Mouse (Mus musculus): Measurements from ENCODE around the gene Olfr457. TPM values are rescaled to one million over a fixed set of nuclear protein-coding genes. Genes with fewer than 3 reads are reported as not detected.

The Olfr457 gene
- total and polyA plus RNA-seq, 2 experiments from 2014 or later, result not detected

DNA sequence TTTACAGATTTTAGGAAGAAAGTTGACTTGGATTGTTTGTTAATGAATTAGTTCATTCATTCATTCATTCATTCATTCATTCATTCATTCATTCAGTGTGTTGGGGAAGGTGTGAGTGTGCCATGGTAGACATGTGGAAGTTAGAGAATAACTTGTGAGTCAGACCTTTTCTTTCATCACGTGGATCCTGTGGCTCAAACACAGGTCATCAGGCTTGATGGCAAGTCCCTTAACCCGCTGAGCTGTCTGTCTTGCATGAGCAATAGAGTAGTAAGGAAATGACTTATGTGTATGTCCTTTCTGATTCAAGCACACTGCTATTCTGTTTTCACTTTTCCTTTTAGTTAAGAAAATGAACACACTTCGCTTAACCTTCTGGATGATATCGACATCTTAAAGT, 5.6 kb downstream of the Olfr457 start:
- Histone ChIP-seq H3K27me3 (ENCODE audit: insufficient read depth, low read length) (no peaks in the 10 kb centered on the region), H3K27ac (no peak overlapping the region), H3K4me1 (ENCODE audit: insufficient read depth, low read length) (no peaks in the 10 kb centered on the region), H3K4me3 (ENCODE audit: low read length) (no peak overlapping the region), H3K9ac (replicated peaks; ENCODE audit: low read length) (no peak overlapping the region), H3K4me2 (ENCODE audit: low read depth, low read length) (no peak overlapping the region), H3K36me3 (ENCODE audit: insufficient read depth, low read length) (no peaks in the 10 kb centered on the region), H3K9me3 (ENCODE audit: low read length) (no peaks in the 10 kb centered on the region)
- no peak for ATAC-seq
- no peak for TF ChIP-seq CTCF (IDR thresholded peaks at IDR 0.05; ENCODE audit: low read depth)
- 93% methylated on average over 4 of the region's 4 CpGs for WGBS
- no peak for DNase-seq (ENCODE audit: low spot score)

DNA sequence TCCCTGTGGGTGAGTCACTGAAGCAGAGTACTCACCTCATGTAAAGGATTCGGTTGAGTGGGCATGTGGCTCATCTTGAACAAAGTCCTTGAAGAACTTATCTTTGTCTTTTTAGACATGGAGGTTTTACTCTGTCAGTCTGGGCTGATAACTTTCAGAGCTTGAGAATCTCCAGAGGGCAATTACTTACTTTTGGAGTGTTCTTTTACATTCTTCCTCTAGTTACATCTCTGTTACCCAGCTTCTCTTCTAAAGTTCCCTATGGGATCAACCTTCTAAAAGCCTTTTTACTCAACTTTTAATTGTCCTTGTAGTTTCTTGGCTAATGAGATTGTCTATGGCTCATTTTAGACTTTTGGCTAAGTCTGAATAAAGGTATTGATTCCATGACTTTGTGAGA, 11.0 kb downstream of the Olfr457 start, which contains the start of gene Olfr458:
Olfr458 (minus strand) TSS at position 101 of the 400 bp plus-strand sequence.
- no peaks in the 10 kb centered on the region for H3K27me3 ChIP-seq (ENCODE audit: insufficient read depth, low read length)
- WGBS, result 88% methylated on average over 1 of the region's 1 CpGs
- TF ChIP-seq CTCF (IDR thresholded peaks at IDR 0.05; ENCODE audit: low read depth), result no peak
- H3K4me1 ChIP-seq (ENCODE audit: insufficient read depth, low read length), result no peaks in the 10 kb centered on the region
- no peaks in the 10 kb centered on the region for H3K36me3 ChIP-seq (ENCODE audit: insufficient read depth, low read length)
- no peak within 1 kb of the TSS for H3K27ac ChIP-seq
- no peak within 1 kb of the TSS for H3K9ac ChIP-seq (replicated peaks; ENCODE audit: low read length)
- H3K4me2 ChIP-seq (ENCODE audit: low read depth, low read length), result no peak within 1 kb of the TSS
- ATAC-seq, result no peak
- no peaks in the 10 kb centered on the region for H3K9me3 ChIP-seq (ENCODE audit: low read length)
- H3K4me3 ChIP-seq (ENCODE audit: low read length), result no peak within 1 kb of the TSS
- no peak for DNase-seq (ENCODE audit: low spot score)

DNA sequence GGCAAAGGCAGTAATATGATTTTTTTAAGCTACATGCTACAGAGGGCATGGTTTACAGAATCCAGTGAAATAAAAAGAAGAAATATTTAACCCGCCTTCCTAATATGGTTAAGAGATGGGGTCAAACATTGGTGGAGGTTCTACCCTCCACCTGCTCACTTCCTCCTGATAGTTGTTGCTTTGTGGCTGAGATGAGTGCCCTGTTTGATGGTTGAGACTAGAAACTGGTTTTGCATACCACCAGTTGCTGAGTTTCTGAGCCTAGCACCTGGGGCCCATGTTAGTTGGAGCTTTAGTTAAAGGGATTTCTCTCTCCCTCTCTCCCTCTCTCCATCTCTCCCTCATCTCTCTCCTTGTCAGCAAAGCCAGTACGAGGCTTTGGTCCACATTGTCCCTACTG, 28.8 kb downstream of the Olfr457 start:
- Histone ChIP-seq H3K4me1 (ENCODE audit: insufficient read depth, low read length) (no peaks in the 10 kb centered on the region), H3K27me3 (ENCODE audit: insufficient read depth, low read length) (no peaks in the 10 kb centered on the region), H3K4me3 (ENCODE audit: low read length) (no peak overlapping the region), H3K9ac (replicated peaks; ENCODE audit: low read length) (no peak overlapping the region), H3K36me3 (ENCODE audit: insufficient read depth, low read length) (no peaks in the 10 kb centered on the region), H3K27ac (no peak overlapping the region), H3K4me2 (ENCODE audit: low read depth, low read length) (no peak overlapping the region), H3K9me3 (ENCODE audit: low read length) (no peaks in the 10 kb centered on the region)
- no peak for DNase-seq (ENCODE audit: low spot score)
- TF ChIP-seq CTCF (IDR thresholded peaks at IDR 0.05; ENCODE audit: low read depth), result no peak
- no peak for ATAC-seq
- WGBS, result 75% methylated on average over 2 of the region's 2 CpGs

DNA sequence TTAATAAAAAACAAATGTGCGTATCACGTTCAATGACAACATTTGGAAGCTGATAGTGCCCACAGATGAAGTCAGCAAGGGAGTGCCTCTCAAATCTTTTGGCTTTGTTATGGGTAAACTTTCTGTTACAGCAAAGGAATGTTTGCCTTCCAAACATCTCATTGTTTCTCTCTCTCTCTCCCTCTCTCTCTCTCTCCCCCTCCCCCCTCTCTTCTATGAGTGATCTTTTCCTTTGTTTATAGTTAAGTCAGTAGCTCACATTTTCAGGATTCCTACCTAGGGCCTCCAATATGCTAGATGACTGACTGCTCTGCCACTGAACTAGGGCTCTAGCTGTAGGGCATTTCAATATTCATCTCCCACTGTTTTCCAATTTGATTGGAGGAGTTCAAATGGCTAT, 31.6 kb downstream of the Olfr457 start:
- no peak for TF ChIP-seq CTCF (IDR thresholded peaks at IDR 0.05; ENCODE audit: low read depth)
- no peak overlapping the region for H3K27ac ChIP-seq
- H3K9ac ChIP-seq (replicated peaks; ENCODE audit: low read length), result no peak overlapping the region
- DNase-seq (ENCODE audit: low spot score), result no peak
- H3K36me3 ChIP-seq (ENCODE audit: insufficient read depth, low read length), result no peaks in the 10 kb centered on the region
- WGBS, result 91% methylated on average over 2 of the region's 2 CpGs
- no peak for ATAC-seq
- H3K4me3 ChIP-seq (ENCODE audit: low read length), result no peak overlapping the region
- H3K4me2 ChIP-seq (ENCODE audit: low read depth, low read length), result no peak overlapping the region
- H3K4me1 ChIP-seq (ENCODE audit: insufficient read depth, low read length), result no peaks in the 10 kb centered on the region
- H3K9me3 ChIP-seq (ENCODE audit: low read length), result no peaks in the 10 kb centered on the region
- no peaks in the 10 kb centered on the region for H3K27me3 ChIP-seq (ENCODE audit: insufficient read depth, low read length)

DNA sequence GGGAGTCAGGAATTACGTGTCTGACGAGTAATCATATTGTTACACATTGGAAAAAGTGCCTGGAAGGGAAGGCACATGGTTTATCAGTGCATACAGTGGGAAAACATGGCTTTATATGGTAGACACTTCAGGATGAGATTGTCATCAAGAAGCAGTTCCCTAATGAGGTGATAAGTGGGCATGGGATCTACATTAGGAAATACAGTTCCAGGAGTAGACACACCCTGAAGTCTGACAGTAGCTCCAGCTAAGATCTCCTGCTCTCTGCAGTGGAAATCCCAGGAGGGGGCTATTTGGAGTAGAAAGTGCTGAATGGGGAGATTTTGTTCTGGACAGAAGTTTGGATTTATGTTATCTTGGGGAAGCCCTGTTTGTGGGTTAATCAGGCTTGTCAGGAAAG, 34.7 kb downstream of the Olfr457 start:
- no peaks in the 10 kb centered on the region for H3K9me3 ChIP-seq (ENCODE audit: low read length)
- no peak overlapping the region for H3K27ac ChIP-seq
- 69% methylated on average over 2 of the region's 2 CpGs for WGBS
- H3K4me2 ChIP-seq (ENCODE audit: low read depth, low read length), result no peak overlapping the region
- H3K27me3 ChIP-seq (ENCODE audit: insufficient read depth, low read length), result no peaks in the 10 kb centered on the region
- ATAC-seq, result no peak
- no peaks in the 10 kb centered on the region for H3K36me3 ChIP-seq (ENCODE audit: insufficient read depth, low read length)
- no peak for TF ChIP-seq CTCF (IDR thresholded peaks at IDR 0.05; ENCODE audit: low read depth)
- no peaks in the 10 kb centered on the region for H3K4me1 ChIP-seq (ENCODE audit: insufficient read depth, low read length)
- DNase-seq (ENCODE audit: low spot score), result no peak
- H3K4me3 ChIP-seq (ENCODE audit: low read length), result no peak overlapping the region
- no peak overlapping the region for H3K9ac ChIP-seq (replicated peaks; ENCODE audit: low read length)

DNA sequence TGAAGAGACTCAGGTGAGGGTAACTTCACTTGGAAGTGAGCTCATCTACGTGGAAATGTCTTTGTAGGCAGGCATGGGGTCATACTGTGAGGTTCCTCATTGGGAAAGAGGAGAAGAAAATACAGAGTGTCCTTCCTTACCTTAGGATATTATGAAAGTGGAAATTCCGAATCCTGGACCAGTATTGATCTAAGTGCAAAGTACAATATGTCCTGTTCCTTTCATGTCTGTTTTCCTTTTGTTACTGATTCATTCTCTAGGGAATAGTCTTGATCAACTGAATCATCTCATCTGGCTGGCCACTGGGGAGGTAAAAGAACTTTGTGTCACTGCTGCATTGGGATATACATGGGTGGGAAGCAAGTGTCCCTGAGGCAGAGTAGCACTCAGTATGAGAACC, 40.6 kb downstream of the Olfr457 start:
- ATAC-seq (no peak), DNase-seq (ENCODE audit: low spot score) (no peak)
- Histone ChIP-seq H3K36me3 (ENCODE audit: insufficient read depth, low read length) (no peaks in the 10 kb centered on the region), H3K9me3 (ENCODE audit: low read length) (no peaks in the 10 kb centered on the region), H3K4me3 (ENCODE audit: low read length) (no peak overlapping the region), H3K9ac (replicated peaks; ENCODE audit: low read length) (no peak overlapping the region), H3K27me3 (ENCODE audit: insufficient read depth, low read length) (no peaks in the 10 kb centered on the region), H3K4me1 (ENCODE audit: insufficient read depth, low read length) (no peaks in the 10 kb centered on the region), H3K4me2 (ENCODE audit: low read depth, low read length) (no peak overlapping the region), H3K27ac (no peak overlapping the region)
- TF ChIP-seq CTCF (IDR thresholded peaks at IDR 0.05; ENCODE audit: low read depth), result no peak
- 76% methylated on average over 2 of the region's 2 CpGs for WGBS

- Histone ChIP-seq H3K4me2 (ENCODE audit: low read depth, low read length) (no peak within 1 kb of the TSS), H3K36me3 (ENCODE audit: insufficient read depth, low read length) (no peaks in the 10 kb centered on the region), H3K4me3 (ENCODE audit: low read length) (no peak within 1 kb of the TSS), H3K27ac (no peak within 1 kb of the TSS), H3K4me1 (ENCODE audit: insufficient read depth, low read length) (no peaks in the 10 kb centered on the region), H3K27me3 (ENCODE audit: insufficient read depth, low read length) (no peaks in the 10 kb centered on the region), H3K9me3 (ENCODE audit: low read length) (no peaks in the 10 kb centered on the region), H3K9ac (replicated peaks; ENCODE audit: low read length) (no peak within 1 kb of the TSS)
- no peak for ATAC-seq
- WGBS, result 81% methylated on average over 6 of the region's 6 CpGs
- no peak for DNase-seq (ENCODE audit: low spot score)
- no peak for TF ChIP-seq CTCF (IDR thresholded peaks at IDR 0.05; ENCODE audit: low read depth)
Observed at GRCm38 (mm10) chr6:42434446-42434845, 41.7 kb downstream of the Olfr457 start, which contains the start of gene Tas2r126. Tas2r126 (plus strand) TSS chr6:42434535.

Data from hindbrain, postnatal 0 days (tissue).